Mouse (Mus musculus) layer of hippocampus, postnatal 14 days (tissue): ENCODE measurements around the gene Tal1. TPM values are rescaled to one million over a fixed set of nuclear protein-coding genes. Genes with fewer than 3 reads are reported as not detected.
A peak's percentile ranks its signal among the peaks of the same experiment; 100 is the strongest.

Experiments used
- DNase-seq, 2 experiments: peaks; one replicate each; pipeline ENCODE4 v3.0.0; 2021 to 2022; ENCODE audit warnings: low spot score in 2 of 2, mixed read lengths in 1 of 2
- total RNA-seq, 2 experiments: library from RNA; stranded (reverse); gene quantifications; 2 replicates each; pipeline ENCODE4 v1.2.3; 2021

Gene Tal1
- total RNA-seq, 2 experiments from 2014 or later = 2.3 to 2.4 TPM

DNA sequence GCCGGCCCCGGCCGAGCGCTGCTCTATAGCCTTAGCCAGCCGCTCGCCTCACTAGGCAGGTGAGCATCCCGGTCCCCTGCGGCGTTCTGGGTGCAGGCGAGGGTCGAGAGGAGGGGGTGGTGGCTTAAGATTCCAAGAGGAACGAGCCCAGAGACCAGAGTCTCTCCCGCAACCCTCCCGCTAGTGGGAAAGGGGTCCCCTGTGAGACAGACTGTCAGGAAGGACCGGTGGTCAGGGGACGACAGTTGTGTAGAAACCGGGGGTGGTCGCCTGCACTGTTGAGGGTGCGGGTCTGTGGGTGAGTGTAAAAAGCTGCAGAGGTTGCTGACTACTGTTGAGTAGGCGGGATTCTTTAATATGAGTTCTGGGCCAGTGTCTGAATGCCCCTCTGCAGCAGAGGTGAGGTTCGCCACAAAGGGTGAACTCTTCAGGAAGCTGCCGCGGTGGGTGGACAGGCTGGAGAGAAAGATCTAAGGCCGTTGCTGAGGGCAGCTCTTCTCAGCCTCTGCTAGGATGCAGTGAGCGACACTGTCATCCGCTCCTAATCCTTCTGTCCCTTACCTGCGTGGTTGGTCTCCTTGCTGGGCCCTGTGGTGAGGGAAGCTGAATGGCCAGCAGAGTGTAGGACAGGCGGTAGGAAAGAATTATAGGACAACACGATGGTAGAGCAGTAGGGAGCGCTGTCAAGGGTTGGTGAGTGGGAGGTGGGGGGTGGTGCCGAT is 7.5 kb downstream of the Tal1 start:
- no peak for DNase-seq

DNA sequence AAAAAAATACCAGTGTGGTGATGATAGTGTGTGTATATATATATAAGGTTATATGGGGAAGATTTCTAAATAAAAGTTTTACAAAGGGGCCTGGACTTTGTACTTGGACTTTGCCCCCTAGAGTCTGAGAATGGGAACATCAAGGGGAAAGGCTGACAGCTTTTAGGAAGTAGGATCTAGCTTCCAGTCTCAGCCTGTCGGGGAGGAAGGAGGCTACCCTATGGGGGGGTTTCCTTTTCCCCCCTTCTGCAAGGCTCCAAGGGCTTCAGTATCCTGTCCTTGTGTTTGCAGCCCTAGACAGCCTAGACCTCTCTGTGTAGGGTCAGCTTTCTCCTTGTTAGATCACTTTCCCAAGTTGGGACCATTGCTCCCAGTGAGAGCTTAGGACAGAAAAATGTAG is 15.4 kb downstream of the Tal1 start:
- no peak for DNase-seq

GRCm38 (mm10) chr4:115074789-115075188 is 18.6 kb downstream of the Tal1 start:
- DNase-seq = no peak

- DNase-seq = no peak
Measured at GRCm38 (mm10) chr4:115075204-115075915, 19.1 kb downstream of the Tal1 start.

- peak in 1 of 2 experiments; percentile 28 for DNase-seq
Measured at GRCm38 (mm10) chr4:115078892-115079820, 22.9 kb downstream of the Tal1 start.

- no peak for DNase-seq
Measured at GRCm38 (mm10) chr4:115079821-115080349, 23.7 kb downstream of the Tal1 start.

DNA sequence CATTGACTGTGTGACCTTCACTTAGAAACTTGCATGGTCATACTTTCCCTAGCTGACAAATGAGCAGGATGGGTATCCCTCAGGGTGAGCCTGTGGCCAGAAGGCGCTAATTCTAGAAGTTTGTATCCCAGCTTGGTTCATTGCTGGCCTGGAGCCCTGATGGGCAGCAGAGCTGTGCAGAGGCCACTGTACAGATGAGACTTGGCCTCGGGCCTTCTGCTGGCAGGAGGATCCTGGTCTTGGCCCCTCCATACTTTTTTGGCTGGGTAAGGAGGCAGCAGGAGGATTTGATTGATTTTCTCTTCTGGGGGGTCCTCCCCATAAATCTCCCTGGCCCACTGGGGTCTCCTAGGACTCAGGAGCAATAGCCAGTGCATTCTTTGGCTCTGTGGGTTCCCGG is 26.8 kb downstream of the Tal1 start:
- DNase-seq = no peak

GRCm38 (mm10) chr4:115085522-115086095 is 29.4 kb downstream of the Tal1 start:
- DNase-seq = peak; percentile 40 to 48

DNA sequence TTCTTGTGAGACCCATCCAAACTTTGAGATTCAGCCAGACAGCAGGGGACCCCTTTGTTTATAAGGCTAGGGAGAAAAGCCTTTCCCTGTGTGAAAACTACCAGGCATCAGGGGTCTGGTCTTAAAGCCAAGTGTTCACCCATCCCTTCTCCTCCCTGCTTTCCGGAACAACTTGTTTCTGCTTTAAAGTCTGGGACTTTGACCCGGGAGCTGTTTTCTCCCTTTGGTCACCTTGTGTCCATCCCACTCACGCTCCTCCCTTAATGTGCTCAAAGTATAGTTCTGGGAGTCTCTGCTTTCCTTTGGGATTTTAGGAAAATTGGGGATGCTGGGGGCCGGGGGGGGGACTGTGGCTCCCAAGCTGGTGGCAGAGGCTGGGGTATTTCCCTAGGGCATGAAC is 30.0 kb downstream of the Tal1 start:
- DNase-seq = no peak

DNA sequence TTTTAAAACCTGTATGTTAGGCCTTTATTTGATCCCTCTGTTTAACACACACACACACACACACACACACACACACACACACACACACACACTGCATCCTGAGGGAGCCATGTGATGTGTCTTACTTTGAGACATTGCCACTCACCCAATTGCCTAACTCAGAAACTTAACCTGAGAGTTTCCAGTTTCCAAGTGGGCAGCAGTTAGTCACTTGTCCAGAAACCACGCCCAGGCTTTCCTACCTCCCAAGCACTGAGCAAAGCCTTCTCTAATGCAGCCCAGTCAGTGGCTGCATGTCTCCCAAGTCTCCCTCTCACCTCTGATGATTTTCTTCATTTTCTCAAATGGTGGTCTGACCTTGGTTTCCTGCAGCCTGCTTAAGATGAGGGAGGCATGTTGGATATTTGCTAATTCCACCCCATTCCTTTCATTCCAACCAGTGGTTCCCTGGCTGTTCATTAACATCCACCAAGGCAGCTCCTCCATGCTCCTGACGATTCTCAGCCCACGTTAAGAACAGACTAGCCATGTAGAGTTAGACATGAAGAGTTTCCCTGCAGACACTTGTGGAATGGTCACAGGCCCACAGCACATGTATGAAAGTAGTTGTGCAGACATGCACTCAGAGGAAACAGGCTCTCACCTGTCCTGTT is 30.7 kb downstream of the Tal1 start:
- DNase-seq = no peak

GRCm38 (mm10) chr4:115088611-115089338 is 32.5 kb downstream of the Tal1 start, which contains the start of gene Pdzk1ip1:
Pdzk1ip1 (plus strand) TSS chr4:115088708.
- DNase-seq = no peak

DNA sequence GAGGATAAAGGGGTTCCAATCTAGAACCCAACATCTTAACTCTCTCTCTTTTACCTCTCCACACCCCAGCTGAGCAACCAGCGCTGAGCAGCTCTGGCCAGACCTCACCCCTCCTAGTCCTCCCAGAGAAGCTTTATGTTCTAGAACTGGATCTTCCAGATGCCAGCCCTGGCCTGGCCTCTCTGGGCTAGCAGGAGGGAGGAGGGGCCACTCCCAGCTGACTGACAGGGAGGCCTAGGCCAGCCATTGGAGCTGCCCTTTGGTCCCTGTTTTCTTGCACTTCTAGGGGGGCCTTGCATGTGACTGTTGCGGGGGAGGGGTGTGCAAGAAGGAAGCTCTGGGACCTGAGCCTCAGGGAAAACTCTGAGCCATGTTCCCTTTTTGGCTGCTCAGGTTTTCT is 34.4 kb downstream of the Tal1 start:
- DNase-seq = no peak

DNA sequence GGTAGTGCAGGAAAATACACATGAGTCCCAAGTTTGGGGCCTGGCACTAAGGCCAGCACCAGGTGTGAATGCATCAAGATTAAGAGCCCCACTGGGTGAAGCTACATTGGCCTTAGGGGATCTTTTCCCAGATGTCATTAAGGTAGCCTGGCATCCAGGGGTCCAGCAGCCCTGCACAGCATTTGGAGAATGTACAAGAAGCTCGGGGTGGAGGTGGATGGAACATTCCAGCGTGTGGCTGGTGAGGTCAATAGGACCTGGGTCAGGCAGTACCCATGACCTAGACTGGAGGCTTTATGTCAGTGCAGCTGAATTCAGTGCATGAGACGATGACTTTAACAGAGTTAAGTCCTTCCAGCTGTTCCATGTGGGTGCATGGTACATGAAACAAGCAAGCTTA is 35.6 kb downstream of the Tal1 start:
- no peak for DNase-seq

GRCm38 (mm10) chr4:115093331-115093864 is 37.2 kb downstream of the Tal1 start:
- DNase-seq = no peak

GRCm38 (mm10) chr4:115094056-115094455 is 37.8 kb downstream of the Tal1 start:
- DNase-seq = no peak

GRCm38 (mm10) chr4:115095671-115096434 is 39.6 kb downstream of the Tal1 start:
- no peak for DNase-seq

DNA sequence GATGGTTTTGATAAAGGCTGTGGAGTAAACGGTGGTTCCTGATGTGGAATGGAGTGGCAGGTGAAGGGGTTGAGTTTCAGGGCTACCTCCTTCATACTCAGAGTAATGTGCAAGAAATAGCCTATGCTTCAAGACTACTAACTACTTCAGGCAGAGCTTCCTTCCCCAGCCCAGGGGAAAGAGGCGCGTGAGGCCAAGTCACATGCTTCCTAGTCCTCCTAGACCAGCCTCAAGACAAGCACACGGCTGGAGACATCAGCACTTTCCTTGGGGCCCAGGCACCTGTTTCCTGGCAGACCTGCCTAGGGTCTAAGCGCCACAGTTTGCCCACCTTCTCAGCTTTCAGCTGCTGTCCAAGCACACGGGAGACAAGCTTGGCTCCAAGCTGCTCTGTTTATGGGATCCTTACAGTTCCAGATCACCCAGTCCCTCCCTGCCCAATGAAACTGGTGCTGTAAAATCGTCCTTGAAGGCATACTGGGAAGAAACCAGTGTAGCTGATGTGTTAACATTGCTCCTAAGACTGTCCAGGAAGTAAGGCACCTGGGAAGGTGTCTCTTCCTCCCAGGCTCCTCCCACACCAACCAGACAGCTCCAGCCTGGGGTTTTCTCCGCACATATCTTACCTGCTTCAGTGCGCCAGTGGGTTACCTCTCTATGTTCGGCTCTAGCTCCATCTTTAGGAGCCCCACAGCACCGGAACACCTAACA is 40.4 kb downstream of the Tal1 start:
- no peak for DNase-seq

DNA sequence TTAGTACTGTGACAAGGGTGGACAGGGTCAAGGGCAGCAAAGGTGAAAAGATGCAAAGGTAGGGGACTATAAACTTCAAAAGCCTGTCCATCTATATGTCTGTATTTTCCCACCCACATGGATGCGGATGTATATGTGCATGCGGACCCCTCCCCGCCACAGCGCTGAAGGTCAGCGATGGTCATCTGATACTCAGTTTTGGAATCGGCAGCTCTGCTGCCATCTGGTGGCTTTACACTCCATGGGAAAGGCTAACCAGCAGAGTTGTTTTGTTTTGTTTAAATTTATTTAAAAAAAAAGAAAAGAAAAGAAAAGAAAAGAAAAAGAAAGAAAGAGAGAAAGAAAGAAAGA is 40.9 kb downstream of the Tal1 start:
- no peak for DNase-seq
